Mouse (Mus musculus) embryonic facial prominence, embryonic 11.5 days (tissue): ENCODE measurements around the gene Calcoco1. TPM values are rescaled to one million over a fixed set of nuclear protein-coding genes. Genes with fewer than 3 reads are reported as not detected.

ENCODE experiments used
- ATAC-seq: fragments of 200-750 bp; cut with Nextera tagmentation; replicated peaks from 2 replicates; pipeline ENCODE4 v1.8.0; 2017; ENCODE audit warnings: low read depth; ENCODE audit not compliant: insufficient number of reproducible peaks, low FRiP score, low TSS enrichment
- DNase-seq: peaks from one replicate; pipeline ENCODE4 v3.0.0-alpha.2; 2015; ENCODE audit warnings: low spot score
- H3K27ac ChIP-seq: fragments of 300-500 bp; sonication (generic); replicated peaks from 2 replicates; pipeline ENCODE4 v1.5.1; 2014; ENCODE audit warnings: mild to moderate bottlenecking, low read depth, low read length, control low read depth
- H3K27me3 ChIP-seq: fragments of 300-500 bp; sonication (generic); 2 replicates; pipeline ENCODE4 v1.6.1; 2014; ENCODE audit warnings: mild to moderate bottlenecking, low read length, moderate library complexity, mixed read lengths; ENCODE audit not compliant: control insufficient read depth, insufficient read depth
- H3K36me3 ChIP-seq: fragments of 300-500 bp; sonication (generic); replicated peaks from 2 replicates; pipeline ENCODE4 v1.6.1; 2014; ENCODE audit warnings: low read depth, mild to moderate bottlenecking, low read length, moderate library complexity, mixed read lengths; ENCODE audit not compliant: control insufficient read depth, insufficient read depth
- H3K4me1 ChIP-seq: fragments of 300-500 bp; sonication (generic); 2 replicates; pipeline ENCODE4 v1.6.1; 2014; ENCODE audit warnings: low read length, mixed read lengths; ENCODE audit not compliant: control insufficient read depth, insufficient read depth
- H3K4me2 ChIP-seq: fragments of 300-500 bp; sonication (generic); 2 replicates; pipeline ENCODE4 v1.6.1; 2014; ENCODE audit warnings: low read depth, mild to moderate bottlenecking, control low read depth, low read length, moderate library complexity
- H3K4me3 ChIP-seq: fragments of 300-500 bp; sonication (generic); 2 replicates; pipeline ENCODE4 v1.5.1; 2014; ENCODE audit warnings: low read depth, low read length, control low read depth
- H3K9ac ChIP-seq: fragments of 300-500 bp; sonication (generic); replicated peaks from 2 replicates; pipeline ENCODE4 v1.6.1; 2014; ENCODE audit warnings: mild to moderate bottlenecking, control low read depth, low read length
- H3K9me3 ChIP-seq: fragments of 300-500 bp; sonication (generic); replicated peaks from 2 replicates; pipeline ENCODE4 v1.6.1; 2016; ENCODE audit warnings: mild to moderate bottlenecking, low read length, inconsistent platforms, mixed read lengths; ENCODE audit not compliant: control insufficient read depth
- WGBS: fragments of 180-500 bp; shearing (Covaris S2); extraction: QIAGEN DNeasy Blood & Tissue Kit; methylation state at CpG from one replicate; pipeline ENCODE4 v1.1.7; 2014; 5-methylcytosine and 5-hydroxymethylcytosine counted together
- polyA plus RNA-seq: library from polyadenylated mRNA; unstranded; fragments of >200 nt; fragmentation: Nextera tagmentation; extraction: Ambion mirVana; gene quantifications from 2 replicates; pipeline ENCODE4 v1.2.1, GENCODE M21; 2014

Calcoco1 gene
- polyA plus RNA-seq, 1 experiment from 2014 or later, result 32.2 TPM

DNA sequence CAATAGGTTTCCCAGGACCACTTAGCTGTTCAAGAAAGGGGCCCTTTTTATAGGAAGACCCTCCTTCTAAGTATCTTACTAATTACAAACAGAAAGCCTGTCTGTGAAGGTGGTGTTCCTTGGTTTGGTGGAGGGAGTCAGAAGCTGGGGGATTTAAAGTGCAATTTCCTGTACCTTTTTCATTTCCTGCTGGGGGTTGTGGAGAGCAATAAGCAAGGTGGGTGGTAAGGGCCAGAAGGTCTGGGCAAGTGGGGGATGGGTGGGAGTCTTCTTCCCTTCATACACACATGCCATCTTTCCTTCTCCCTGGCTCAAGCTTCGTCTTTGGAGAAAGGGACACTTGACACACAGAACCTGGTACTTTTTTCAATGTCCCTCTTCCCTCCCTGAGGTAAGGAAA, 30.2 kb upstream of the Calcoco1 start:
- 0 out of 2 replicates have a peak, but pooled peaks cover 2% of the 10 kb centered on the region for H3K4me1 ChIP-seq
- no peak overlapping the region for H3K9ac ChIP-seq
- no peak overlapping the region for H3K27ac ChIP-seq
- no peaks in the 10 kb centered on the region for H3K36me3 ChIP-seq
- H3K27me3 ChIP-seq, result peaks cover 13% of the 10 kb centered on the region
- no peak overlapping the region for H3K4me2 ChIP-seq
- WGBS, result 59% methylated on average over 1 of the region's 1 CpGs
- no peaks in the 10 kb centered on the region for H3K9me3 ChIP-seq
- no peak for ATAC-seq
- H3K4me3 ChIP-seq, result no peak overlapping the region
- DNase-seq, result no peak

- peaks cover 31% of the 10 kb centered on the region for H3K27me3 ChIP-seq
- H3K4me1 ChIP-seq, result peaks cover 6% of the 10 kb centered on the region; the same call in 1 of the 2 replicates
- 76% methylated on average over 5 of the region's 5 CpGs for WGBS
- no peaks in the 10 kb centered on the region for H3K9me3 ChIP-seq
- ATAC-seq (no peak), DNase-seq (no peak)
- no peak overlapping the region for H3K4me3 ChIP-seq
- no peak overlapping the region for H3K9ac ChIP-seq
- H3K36me3 ChIP-seq, result no peaks in the 10 kb centered on the region
- H3K4me2 ChIP-seq, result no peak overlapping the region
- no peak overlapping the region for H3K27ac ChIP-seq
Observed at GRCm38 (mm10) chr15:102750241-102750640, 28.3 kb upstream of the Calcoco1 start.

DNA sequence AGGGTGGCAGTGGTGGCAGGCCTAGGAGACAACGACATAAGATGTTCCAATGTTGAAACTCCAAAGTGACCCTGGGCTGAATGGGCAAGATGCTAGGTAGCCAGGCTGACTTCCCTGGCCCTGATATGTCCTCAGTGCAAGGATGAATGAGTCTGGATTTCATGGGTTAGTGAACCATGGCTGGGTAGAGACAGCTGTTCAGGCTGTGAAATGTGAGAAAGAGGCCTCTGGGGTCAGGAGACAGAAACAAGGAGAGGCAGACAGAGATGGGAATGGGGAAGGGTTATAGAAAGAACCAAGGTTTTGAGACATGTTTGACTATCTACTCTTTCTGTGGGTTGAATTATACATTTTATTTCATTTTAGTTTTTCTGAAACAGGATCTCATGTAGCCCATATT, 27.1 kb upstream of the Calcoco1 start:
- DNase-seq (no peak), ATAC-seq (no peak)
- no peak overlapping the region for H3K4me2 ChIP-seq
- no peak overlapping the region for H3K4me3 ChIP-seq
- no peaks in the 10 kb centered on the region for H3K9me3 ChIP-seq
- peaks cover 6% of the 10 kb centered on the region; the same call in 1 of the 2 replicates for H3K4me1 ChIP-seq
- no peaks in the 10 kb centered on the region for H3K36me3 ChIP-seq
- H3K9ac ChIP-seq, result no peak overlapping the region
- 81% methylated on average over 1 of the region's 1 CpGs for WGBS
- H3K27me3 ChIP-seq, result peaks cover 42% of the 10 kb centered on the region
- no peak overlapping the region for H3K27ac ChIP-seq

- WGBS, result 18% methylated on average over 8 of the region's 8 CpGs
- DNase-seq (no peak), ATAC-seq (no peak)
- H3K4me2 ChIP-seq, result no peak overlapping the region
- peaks cover 54% of the 10 kb centered on the region for H3K27me3 ChIP-seq
- no peak overlapping the region for H3K9ac ChIP-seq
- H3K36me3 ChIP-seq, result no peaks in the 10 kb centered on the region
- no peak overlapping the region for H3K27ac ChIP-seq
- no peak overlapping the region for H3K4me3 ChIP-seq
- H3K9me3 ChIP-seq, result no peaks in the 10 kb centered on the region
- peaks cover 6% of the 10 kb centered on the region; the same call in 1 of the 2 replicates for H3K4me1 ChIP-seq
Observed at GRCm38 (mm10) chr15:102747853-102748252, 25.9 kb upstream of the Calcoco1 start.

GRCm38 (mm10) chr15:102747286-102747640, 25.3 kb upstream of the Calcoco1 start:
- under 1% methylated on average over 20 of the region's 20 CpGs for WGBS

DNA sequence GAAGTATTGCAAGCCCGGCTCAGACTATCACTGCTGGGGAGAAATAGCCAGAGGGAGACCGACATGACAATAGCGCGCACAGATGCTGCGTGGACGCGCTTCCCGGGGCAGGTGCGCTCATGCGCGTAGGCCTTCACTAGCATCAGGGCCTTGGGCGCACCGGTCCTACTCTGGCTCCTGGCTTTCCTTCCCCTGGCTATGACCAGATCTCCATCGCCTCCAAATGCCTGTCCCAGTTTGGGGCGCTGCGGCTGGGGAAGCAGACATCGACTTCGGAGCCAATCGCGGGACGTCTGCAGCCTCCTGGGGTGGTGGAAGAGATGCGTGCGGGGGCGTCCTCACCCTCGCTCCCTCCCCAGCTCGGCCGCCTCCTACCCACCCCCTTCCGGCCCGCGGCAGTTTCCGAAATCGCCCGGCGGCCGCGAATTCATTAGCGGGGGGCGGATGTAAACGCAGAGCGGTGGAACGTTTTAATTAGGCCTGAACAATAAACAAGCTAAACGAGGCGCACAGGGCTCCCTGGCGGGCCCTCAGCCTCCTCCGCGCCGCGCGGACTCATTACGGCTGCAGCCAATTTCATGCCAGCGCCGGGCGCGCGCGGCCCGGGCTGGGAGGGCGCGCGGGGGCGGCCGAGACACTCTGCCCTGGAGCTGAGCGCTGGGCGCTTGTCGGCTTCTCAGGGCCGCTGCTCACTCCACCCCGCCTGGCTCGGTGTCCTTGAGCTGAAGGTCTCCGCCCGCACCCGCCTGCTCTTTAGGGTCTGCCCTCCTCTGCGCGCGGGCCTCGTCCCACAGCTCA, 24.7 kb upstream of the Calcoco1 start:
- under 1% methylated on average over 75 of the region's 75 CpGs for WGBS
- H3K36me3 ChIP-seq, result no peaks in the 10 kb centered on the region
- H3K27ac ChIP-seq, result no peak overlapping the region

More at GRCm38 (mm10) chr15:102747286-102747640, 25.3 kb upstream of the Calcoco1 start:
- H3K27ac ChIP-seq, result no peak overlapping the region
- H3K4me2 ChIP-seq, result peak overlapping the region; percentile 93
- H3K36me3 ChIP-seq, result no peaks in the 10 kb centered on the region
- peak overlapping the region; percentile 56 for H3K9ac ChIP-seq
- no peaks in the 10 kb centered on the region for H3K9me3 ChIP-seq
- peaks cover 6% of the 10 kb centered on the region; the same call in 1 of the 2 replicates for H3K4me1 ChIP-seq
- peak overlapping the region; percentile 48 for H3K4me3 ChIP-seq
- ATAC-seq, result no peak
- peaks cover 54% of the 10 kb centered on the region for H3K27me3 ChIP-seq
- DNase-seq, result no peak

DNA sequence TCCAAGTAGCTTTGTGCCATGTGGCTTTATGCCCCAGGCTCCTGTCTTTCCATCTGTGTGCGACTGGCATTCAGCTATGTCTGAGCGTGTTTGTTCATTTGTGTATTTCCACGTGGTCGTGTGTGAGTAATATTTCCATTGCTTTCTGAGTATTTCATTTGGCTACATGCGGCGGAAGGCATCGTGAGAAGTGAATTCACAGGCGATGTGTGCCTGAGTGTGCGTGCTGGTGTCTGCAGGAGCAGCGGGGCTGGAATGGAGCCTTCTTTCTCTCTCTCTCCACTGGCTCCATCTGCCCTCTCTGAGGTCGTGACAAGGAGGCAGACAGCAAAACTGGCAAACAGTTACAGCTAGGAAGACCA, 24.1 kb upstream of the Calcoco1 start:
- Histone ChIP-seq H3K9ac (no peak overlapping the region; the same call in 1 of the 2 replicates), H3K4me2 (peak overlapping the region; percentile 93), H3K36me3 (no peaks in the 10 kb centered on the region), H3K9me3 (no peaks in the 10 kb centered on the region), H3K27me3 (peaks cover 54% of the 10 kb centered on the region), H3K4me3 (peak overlapping the region; percentile 48), H3K4me1 (peaks cover 6% of the 10 kb centered on the region; the same call in 1 of the 2 replicates), H3K27ac (no peak overlapping the region)
- WGBS, result 7% methylated on average over 11 of the region's 11 CpGs
- ATAC-seq, result no peak
- no peak for DNase-seq

More for the DNA sequence above, 24.7 kb upstream of the Calcoco1 start:
- peak overlapping the region; percentile 48 for H3K4me3 ChIP-seq
- DNase-seq (peak; percentile 61), ATAC-seq (peak; percentile 29; the same call in 1 of the 2 replicates)
- peaks cover 54% of the 10 kb centered on the region for H3K27me3 ChIP-seq
- H3K9ac ChIP-seq, result peak overlapping the region; percentile 56
- H3K4me1 ChIP-seq, result peaks cover 6% of the 10 kb centered on the region; the same call in 1 of the 2 replicates
- H3K9me3 ChIP-seq, result no peaks in the 10 kb centered on the region
- peak overlapping the region; percentile 93 for H3K4me2 ChIP-seq

- no peaks in the 10 kb centered on the region for H3K9me3 ChIP-seq
- no peak overlapping the region for H3K27ac ChIP-seq
- no peak overlapping the region for H3K4me2 ChIP-seq
- H3K4me3 ChIP-seq, result no peak overlapping the region
- DNase-seq (no peak), ATAC-seq (no peak)
- no peak overlapping the region for H3K9ac ChIP-seq
- H3K36me3 ChIP-seq, result no peaks in the 10 kb centered on the region
- peaks cover 6% of the 10 kb centered on the region; the same call in 1 of the 2 replicates for H3K4me1 ChIP-seq
- H3K27me3 ChIP-seq, result peaks cover 54% of the 10 kb centered on the region
- 15% methylated on average over 5 of the region's 5 CpGs for WGBS
Observed at GRCm38 (mm10) chr15:102745387-102745786, 23.4 kb upstream of the Calcoco1 start.
